14 mouse cellular contexts compared by ENCODE assay signal in the genomic region with DNA sequence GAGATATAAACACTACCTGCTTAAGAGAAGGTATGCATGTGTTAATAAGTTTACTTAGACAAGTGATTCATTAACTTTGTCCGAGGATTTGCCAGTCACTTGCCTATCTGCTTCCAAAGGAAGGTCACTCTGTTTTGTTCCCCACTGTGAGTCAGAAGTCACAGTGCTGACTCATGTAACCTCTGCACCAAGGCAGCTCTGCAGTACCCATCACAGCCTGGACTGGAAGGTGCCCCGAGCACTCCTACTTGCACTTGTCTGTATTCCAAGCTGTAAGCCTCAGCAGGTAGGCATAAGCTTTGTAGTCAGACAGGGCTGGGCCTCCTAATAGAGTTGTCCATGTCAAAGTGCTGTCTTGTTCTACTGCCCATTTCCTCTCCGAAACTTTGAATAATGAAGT.
A peak's percentile ranks its signal among the peaks of the same experiment; 100 is the strongest.
DNase-seq lines count a peak whose midpoint lies in the region; ATAC-seq and TF ChIP-seq lines count a peak whose summit lies in the region.
"Had no signal": no experiment of that assay in that cellular context is flagged by ENCODE, and none has a peak within 500 bp of the region (broad histone marks: within the 10 kb centered on the region; RNA-seq: fewer than 3 reads in every experiment).

No protein-coding gene starts in this region.

- TF ChIP-seq POLR2A in thymus, adult 2 months (IDR thresholded peaks at IDR 0.05; ENCODE audit: control insufficient read depth, extremely low read depth, insufficient read depth, low read length, poor library complexity), result no peak

- no peak overlapping the region for H3K4me3 ChIP-seq in liver, embryonic 16.5 days (ENCODE audit: low read depth, low read length)
- no peak overlapping the region for H3K4me3 ChIP-seq in liver, embryonic 11.5 days (ENCODE audit: low read depth, low read length)
- H3K4me3 ChIP-seq in kidney, embryonic 15.5 days (replicated peaks), result no peak overlapping the region
- no peak overlapping the region for H3K4me3 ChIP-seq in thymus, adult 2 months (ENCODE audit: control insufficient read depth, insufficient read depth, low read length)
- H3K4me3 ChIP-seq: hindbrain, embryonic 13.5 days; limb, embryonic 15.5 days; midbrain, embryonic 10.5 days had no signal

- H3K36me3 ChIP-seq in liver, embryonic 16.5 days (ENCODE audit: control insufficient read depth, insufficient read depth), result no peaks in the 10 kb centered on the region
- H3K36me3 ChIP-seq in liver, embryonic 11.5 days (ENCODE audit: control insufficient read depth, insufficient read depth, low read length), result no peaks in the 10 kb centered on the region
- no peaks in the 10 kb centered on the region for H3K36me3 ChIP-seq in kidney, embryonic 15.5 days
- no peaks in the 10 kb centered on the region for H3K36me3 ChIP-seq in thymus, adult 2 months (ENCODE audit: control insufficient read depth, insufficient read depth, low read length)
- H3K36me3 ChIP-seq: hindbrain, embryonic 13.5 days; limb, embryonic 15.5 days; midbrain, embryonic 10.5 days had no signal

- no peaks in the 10 kb centered on the region for H3K9me3 ChIP-seq in liver, embryonic 16.5 days (replicated peaks; ENCODE audit: control insufficient read depth, low read length)
- no peaks in the 10 kb centered on the region for H3K9me3 ChIP-seq in liver, embryonic 11.5 days (ENCODE audit: control insufficient read depth, low read length)
- H3K9me3 ChIP-seq in kidney, embryonic 15.5 days (replicated peaks), result no peaks in the 10 kb centered on the region
- H3K9me3 ChIP-seq: hindbrain, embryonic 13.5 days; limb, embryonic 15.5 days; midbrain, embryonic 10.5 days had no signal

- TF ChIP-seq CTCF in thymus, adult 2 months (IDR thresholded peaks at IDR 0.05; ENCODE audit: borderline replicate concordance, control insufficient read depth, extremely low read depth, insufficient read depth, low read length, poor library complexity), result no peak

- no peak overlapping the region for H3K9ac ChIP-seq in liver, embryonic 16.5 days (ENCODE audit: low read depth, low read length)
- H3K9ac ChIP-seq in liver, embryonic 11.5 days (ENCODE audit: low read depth, low read length), result no peak overlapping the region
- H3K9ac ChIP-seq in kidney, embryonic 15.5 days, result no peak overlapping the region
- H3K9ac ChIP-seq: hindbrain, embryonic 13.5 days; limb, embryonic 15.5 days had no signal

- H3K4me1 ChIP-seq in liver, embryonic 16.5 days (ENCODE audit: control insufficient read depth, low read depth, low read length), result no peaks in the 10 kb centered on the region
- no peaks in the 10 kb centered on the region for H3K4me1 ChIP-seq in liver, embryonic 11.5 days (replicated peaks; ENCODE audit: control insufficient read depth, insufficient read depth, low read length)
- no peaks in the 10 kb centered on the region for H3K4me1 ChIP-seq in kidney, embryonic 15.5 days
- H3K4me1 ChIP-seq in thymus, adult 2 months (replicated peaks; ENCODE audit: control insufficient read depth, insufficient read depth, low read length), result no peaks in the 10 kb centered on the region
- H3K4me1 ChIP-seq: hindbrain, embryonic 13.5 days; limb, embryonic 15.5 days had no signal

- no peak for DNase-seq in liver, embryonic 11.5 days (ENCODE audit: low spot score)
- peak; percentile 31 for DNase-seq in yolk sac, embryonic 10.5 days (ENCODE audit: low spot score)
- no peak for DNase-seq in gastrocnemius, postnatal 25 days
- no peak for DNase-seq in thymus, adult 2 months
- DNase-seq in left cerebral cortex, adult 8-10 months (ENCODE audit: low spot score in 2 of 2), result no peak
- DNase-seq: cerebellum, postnatal 14 days; lung, postnatal 10 days; right cerebral cortex, postnatal 4 days had no signal

- ATAC-seq in liver, embryonic 16.5 days (ENCODE audit: low read depth), result peak; percentile 39; the same call in 1 of the 2 replicates
- no peak for ATAC-seq in liver, embryonic 11.5 days (replicated peaks; ENCODE audit: low FRiP score)
- peak; percentile 71; the same call in 1 of the 2 replicates for ATAC-seq in common myeloid progenitor, adult 5-6 weeks (replicated peaks; ENCODE audit: low read depth, poor library complexity, severe bottlenecking)
- ATAC-seq in kidney, embryonic 15.5 days (replicated peaks; ENCODE audit: low FRiP score), result peak; percentile 88

- 43% methylated on average over 3 of the region's 3 CpGs for WGBS in liver, embryonic 16.5 days (ENCODE audit: insufficient replicate concordance)
- 64% methylated on average over 3 of the region's 3 CpGs for WGBS in liver, embryonic 11.5 days
- 68% methylated on average over 3 of the region's 3 CpGs for WGBS in kidney, embryonic 15.5 days
- 81% methylated on average over 3 of the region's 3 CpGs for WGBS in thymus, adult 2 months

- H3K4me2 ChIP-seq in liver, embryonic 16.5 days (ENCODE audit: low read depth, low read length), result no peak overlapping the region
- no peak overlapping the region for H3K4me2 ChIP-seq in liver, embryonic 11.5 days
- H3K4me2 ChIP-seq in kidney, embryonic 15.5 days, result no peak overlapping the region
- H3K4me2 ChIP-seq: hindbrain, embryonic 13.5 days; limb, embryonic 15.5 days had no signal

- no peak overlapping the region for H3K27ac ChIP-seq in liver, embryonic 16.5 days (ENCODE audit: low read length)
- H3K27ac ChIP-seq in liver, embryonic 11.5 days (ENCODE audit: low read depth, low read length), result no peak overlapping the region
- H3K27ac ChIP-seq in kidney, embryonic 15.5 days, result no peak overlapping the region
- H3K27ac ChIP-seq in thymus, adult 2 months (ENCODE audit: control insufficient read depth, insufficient read depth, low read length), result no peak overlapping the region
- H3K27ac ChIP-seq: hindbrain, embryonic 13.5 days; limb, embryonic 15.5 days; midbrain, embryonic 10.5 days had no signal

- no peaks in the 10 kb centered on the region for H3K27me3 ChIP-seq in liver, embryonic 16.5 days (ENCODE audit: control insufficient read depth, insufficient read depth, low read depth, low read length)
- no peaks in the 10 kb centered on the region for H3K27me3 ChIP-seq in liver, embryonic 11.5 days (replicated peaks; ENCODE audit: control insufficient read depth, insufficient read depth, low read length)
- no peaks in the 10 kb centered on the region for H3K27me3 ChIP-seq in kidney, embryonic 15.5 days
- H3K27me3 ChIP-seq in thymus, adult 2 months (ENCODE audit: control insufficient read depth, insufficient read depth, low read length), result no peaks in the 10 kb centered on the region
- H3K27me3 ChIP-seq: hindbrain, embryonic 13.5 days; limb, embryonic 15.5 days had no signal
